Mouse (Mus musculus): ENCODE data around the gene Kat7.

GRCm38 (mm10) chr11:95254165-95254564, 55.9 kb downstream of the Kat7 start:
- TF ChIP-seq CTCF (IDR thresholded peaks at IDR 0.05; ENCODE audit: low read depth) (no peak), EP300 (optimal IDR thresholded peaks at IDR 0.05) (no peak)

Measured in stomach, postnatal 0 days (tissue).